Comparison of ENCODE assay signal across 13 mouse cellular contexts in the genomic region with DNA sequence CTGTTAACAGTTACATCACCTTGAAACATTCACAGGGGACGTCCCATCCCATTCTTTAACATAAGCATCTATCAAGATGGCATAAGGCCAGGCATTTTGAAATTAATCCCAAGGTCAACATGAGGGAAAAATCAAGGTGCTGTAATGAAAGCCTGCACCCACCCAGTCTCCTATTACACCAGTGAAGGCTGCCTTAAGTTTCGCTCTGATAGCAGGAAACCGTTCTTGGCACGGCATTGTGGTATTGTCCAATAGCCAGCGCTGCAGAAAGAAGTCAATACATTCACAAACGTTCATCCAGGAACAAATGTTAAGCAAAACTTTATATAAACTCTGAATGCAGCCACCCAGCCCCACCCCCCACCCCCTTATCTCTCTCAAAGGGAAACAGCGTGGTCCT. TPM values are rescaled to one million over a fixed set of nuclear protein-coding genes. Genes with fewer than 3 reads are reported as not detected.
DNase-seq lines count a peak whose midpoint lies in the region; ATAC-seq and TF ChIP-seq lines count a peak whose summit lies in the region.
"Had no signal": no experiment of that assay in that cellular context is flagged by ENCODE, and none has a peak within 500 bp of the region (broad histone marks: within the 10 kb centered on the region; RNA-seq: fewer than 3 reads in every experiment).

No protein-coding gene starts in this region.

- H3K36me3 ChIP-seq in limb, embryonic 12.5 days = no peaks in the 10 kb centered on the region
- no peaks in the 10 kb centered on the region for H3K36me3 ChIP-seq in limb, embryonic 10.5 days
- no peaks in the 10 kb centered on the region for H3K36me3 ChIP-seq in kidney, postnatal 0 days (ENCODE audit: insufficient read depth, low read length)
- no peaks in the 10 kb centered on the region for H3K36me3 ChIP-seq in myocyte (ENCODE audit: control insufficient read depth, insufficient read depth)
- no peaks in the 10 kb centered on the region for H3K36me3 ChIP-seq in forebrain, embryonic 16.5 days (ENCODE audit: control insufficient read depth, insufficient read depth)
- H3K36me3 ChIP-seq: G1E; hindbrain, embryonic 15.5 days; liver, embryonic 12.5 days had no signal

- peak overlapping the region; percentile 41; the same call in 1 of the 2 replicates for H3K27ac ChIP-seq in limb, embryonic 12.5 days
- H3K27ac ChIP-seq in limb, embryonic 10.5 days = no peak overlapping the region
- H3K27ac ChIP-seq in kidney, postnatal 0 days = 0 out of 2 replicates have a peak overlapping the region, but pooled peaks have one; percentile 50
- H3K27ac ChIP-seq in forebrain, embryonic 16.5 days (ENCODE audit: low read length) = no peak overlapping the region
- H3K27ac ChIP-seq: hindbrain, embryonic 15.5 days had no signal

- H3K9ac ChIP-seq in limb, embryonic 12.5 days (replicated peaks) = no peak overlapping the region
- H3K9ac ChIP-seq in kidney, postnatal 0 days (ENCODE audit: low read depth, low read length) = no peak overlapping the region
- H3K9ac ChIP-seq in forebrain, embryonic 16.5 days (replicated peaks; ENCODE audit: low read depth, low read length) = no peak overlapping the region
- H3K9ac ChIP-seq: hindbrain, embryonic 15.5 days; liver, embryonic 12.5 days had no signal

- peaks cover 45% of the 10 kb centered on the region for H3K4me1 ChIP-seq in limb, embryonic 12.5 days (replicated peaks)
- peaks cover 36% of the 10 kb centered on the region for H3K4me1 ChIP-seq in limb, embryonic 10.5 days
- H3K4me1 ChIP-seq in kidney, postnatal 0 days (replicated peaks; ENCODE audit: insufficient read depth, low read length) = peaks cover 31% of the 10 kb centered on the region
- H3K4me1 ChIP-seq in forebrain, embryonic 16.5 days (replicated peaks; ENCODE audit: control insufficient read depth, insufficient read depth, low read length) = no peaks in the 10 kb centered on the region

- no peak overlapping the region for H3ac ChIP-seq in myocyte (ENCODE audit: control insufficient read depth, insufficient read length)

- no peaks in the 10 kb centered on the region for H3K27me3 ChIP-seq in limb, embryonic 12.5 days
- H3K27me3 ChIP-seq in limb, embryonic 10.5 days (ENCODE audit: low read depth, poor library complexity, severe bottlenecking) = no peaks in the 10 kb centered on the region
- H3K27me3 ChIP-seq in kidney, postnatal 0 days (ENCODE audit: insufficient read depth, low read length) = no peaks in the 10 kb centered on the region
- H3K27me3 ChIP-seq in myocyte (ENCODE audit: control insufficient read depth, insufficient read depth, insufficient read length) = no peaks in the 10 kb centered on the region
- no peaks in the 10 kb centered on the region for H3K27me3 ChIP-seq in forebrain, embryonic 16.5 days (replicated peaks; ENCODE audit: control insufficient read depth, insufficient read depth, low read length)
- H3K27me3 ChIP-seq: hindbrain, embryonic 15.5 days; liver, embryonic 12.5 days had no signal

- H3K9me3 ChIP-seq in limb, embryonic 12.5 days = no peaks in the 10 kb centered on the region
- no peaks in the 10 kb centered on the region for H3K9me3 ChIP-seq in limb, embryonic 10.5 days (replicated peaks)
- no peaks in the 10 kb centered on the region for H3K9me3 ChIP-seq in kidney, postnatal 0 days (replicated peaks; ENCODE audit: low read length)
- no peaks in the 10 kb centered on the region for H3K9me3 ChIP-seq in forebrain, embryonic 16.5 days (ENCODE audit: control insufficient read depth, low read length)
- H3K9me3 ChIP-seq: hindbrain, embryonic 15.5 days; liver, embryonic 12.5 days had no signal

- 53% methylated on average over 7 of the region's 7 CpGs for WGBS in limb, embryonic 12.5 days
- 74% methylated on average over 7 of the region's 7 CpGs for WGBS in limb, embryonic 10.5 days
- 29% methylated on average over 7 of the region's 7 CpGs for WGBS in kidney, postnatal 0 days
- WGBS in forebrain, embryonic 16.5 days = 39% methylated on average over 7 of the region's 7 CpGs

- TF ChIP-seq POLR2A in myocyte (IDR thresholded peaks at IDR 0.05; ENCODE audit: insufficient read length, low read depth) = no peak

- ATAC-seq in limb, embryonic 12.5 days (ENCODE audit: insufficient number of reproducible peaks, insufficient read depth, low FRiP score, low TSS enrichment, low read depth) = no peak
- no peak for ATAC-seq in kidney, postnatal 0 days (replicated peaks; ENCODE audit: low FRiP score, low read depth)
- ATAC-seq in megakaryocyte, adult 5-6 weeks (ENCODE audit: poor library complexity, severe bottlenecking) = no peak
- no peak for ATAC-seq in forebrain, embryonic 16.5 days
- ATAC-seq: liver, embryonic 12.5 days had no signal

- DNase-seq in limb, embryonic 10.5 days (ENCODE audit: low spot score) = no peak
- peak; percentile 75 for DNase-seq in heart, adult 8-10 months (ENCODE audit: low spot score)
- DNase-seq in kidney, postnatal 0 days (ENCODE audit: low spot score) = peak; percentile 69
- DNase-seq in embryo, embryonic 10.5 days (ENCODE audit: low spot score) = no peak
- DNase-seq: right cerebral cortex, postnatal 4 days; thymus, postnatal 36 days had no signal

- H3K79me2 ChIP-seq in myocyte (ENCODE audit: control insufficient read depth, insufficient read depth) = peaks cover 100% of the 10 kb centered on the region

- H3K4me2 ChIP-seq in limb, embryonic 12.5 days = no peak overlapping the region
- H3K4me2 ChIP-seq in kidney, postnatal 0 days (ENCODE audit: low read length) = peak overlapping the region; percentile 21
- H3K4me2 ChIP-seq in myocyte (ENCODE audit: low read depth) = peak overlapping the region; percentile 95
- no peak overlapping the region for H3K4me2 ChIP-seq in forebrain, embryonic 16.5 days (ENCODE audit: low read length)
- H3K4me2 ChIP-seq: hindbrain, embryonic 15.5 days; liver, embryonic 12.5 days had no signal

- no peak for TF ChIP-seq CTCF in kidney, postnatal 0 days (IDR thresholded peaks at IDR 0.05; ENCODE audit: low read depth)

- H3K4me3 ChIP-seq in limb, embryonic 12.5 days (replicated peaks) = no peak overlapping the region
- no peak overlapping the region for H3K4me3 ChIP-seq in limb, embryonic 10.5 days
- H3K4me3 ChIP-seq in kidney, postnatal 0 days (replicated peaks; ENCODE audit: low read depth, low read length) = no peak overlapping the region
- no peak overlapping the region for H3K4me3 ChIP-seq in myocyte
- no peak overlapping the region for H3K4me3 ChIP-seq in forebrain, embryonic 16.5 days (replicated peaks; ENCODE audit: low read length)
- H3K4me3 ChIP-seq: hindbrain, embryonic 15.5 days; liver, embryonic 12.5 days had no signal

TF ChIP-seq in myocyte, 11 proteins besides CTCF, POLR2A, EP300 and RAD21:
- TF ChIP-seq MYOG (IDR thresholded peaks at IDR 0.05; ENCODE audit: control insufficient read depth in 1 of 3, insufficient read depth in 1 of 3, insufficient read length in 2 of 3, low read depth in 2 of 3) (no peak), TCF12 (IDR thresholded peaks at IDR 0.05; ENCODE audit: insufficient read depth, poor library complexity, severe bottlenecking) (no peak), MYOD1 (IDR thresholded peaks at IDR 0.05; ENCODE audit: control insufficient read depth in 1 of 3, insufficient read length in 2 of 3, low read depth in 2 of 3) (no peak), E2F4 (IDR thresholded peaks at IDR 0.05; ENCODE audit: insufficient read depth) (no peak), SRF (IDR thresholded peaks at IDR 0.05; ENCODE audit: control insufficient read depth, insufficient read length, low read depth) (no peak)

RNA-seq across cellular contexts. Expression of a gene that starts 15.4 kb away (rescaled TPM):
- polyA plus RNA-seq in limb, embryonic 12.5 days (2016; fragmentation: Nextera tagmentation; extraction: Ambion mirVana) = 46.9 and 48.6 TPM in 2 replicates
- 26.6 and 37.3 TPM in 2 replicates for polyA plus RNA-seq in limb, embryonic 10.5 days (2016; fragmentation: Nextera tagmentation; extraction: Ambion mirVana)
- 10 to 100 TPM; 36.6 to 56.3 (median 46.4) TPM for total RNA-seq in heart, adult 8-10 months (2022)
- 47.0 and 52.7 TPM in 2 replicates for polyA plus RNA-seq in kidney, postnatal 0 days (2015; fragmentation: Nextera tagmentation; extraction: Ambion mirVana)
- polyA plus RNA-seq in myocyte (2012; fragmentation: generic; extraction: Trizol) = 19.1 TPM
- total RNA-seq in megakaryocyte, adult 5-6 weeks (2015) = 0.52 and 0.78 TPM in 2 replicates
- 0.51 and 1.9 TPM in 2 replicates for total RNA-seq in megakaryocyte, adult 5-6 weeks (2017)
- polyA plus RNA-seq in forebrain, embryonic 16.5 days (2015; fragmentation: Nextera tagmentation; extraction: Ambion mirVana) = 92.2 and 99.1 TPM in 2 replicates
- polyA plus RNA-seq: G1E had no signal

Comparison
In these comparisons a context has a peak if more than half of its experiments do, and no peak if none do; other contexts are left out.
1. H3K27ac ChIP-seq: peak in limb, embryonic 12.5 days (single experiment) and kidney, postnatal 0 days (single experiment); none in limb, embryonic 10.5 days (single experiment) and forebrain, embryonic 16.5 days (single experiment).
2. H3K4me2 ChIP-seq: peak in kidney, postnatal 0 days (single experiment) and myocyte (single experiment); none in limb, embryonic 12.5 days (single experiment) and forebrain, embryonic 16.5 days (single experiment).
3. DNase-seq: peak in heart, adult 8-10 months (single experiment) and kidney, postnatal 0 days (single experiment); none in limb, embryonic 10.5 days (single experiment) and embryo, embryonic 10.5 days (single experiment).